Mouse (Mus musculus): Measurements from ENCODE around the gene Efcc1. TPM values are rescaled to one million over a fixed set of nuclear protein-coding genes. Genes with fewer than 3 reads are reported as not detected.
A peak's percentile ranks its signal among the peaks of the same experiment; 100 is the strongest.

Efcc1 gene
- polyA plus RNA-seq, 1 experiment from 2014 or later = 1.5 TPM

DNA sequence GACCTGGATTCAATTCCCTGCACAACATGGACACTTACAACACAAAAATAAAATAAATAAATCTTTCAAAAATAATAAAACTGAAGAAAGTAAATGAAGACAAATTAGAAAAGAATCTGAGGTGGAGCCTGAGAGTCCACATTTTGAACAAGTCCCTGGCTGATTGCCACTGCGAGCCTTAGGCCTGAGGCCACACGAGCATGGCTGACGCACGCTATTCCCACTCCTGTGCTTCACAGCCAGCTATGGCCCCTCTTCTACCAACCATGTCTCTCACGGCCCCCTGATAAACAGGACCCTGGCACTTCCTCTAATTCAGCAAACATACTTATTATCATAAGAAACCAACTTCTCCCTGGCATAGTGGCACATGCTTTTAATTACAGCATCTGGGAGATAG, 56.0 kb downstream of the Efcc1 start:
- 89% methylated on average over 5 of the region's 5 CpGs for WGBS
- Histone ChIP-seq H3K27me3 (no peaks in the 10 kb centered on the region), H3K27ac (no peak overlapping the region), H3K4me3 (replicated peaks) (no peak overlapping the region), H3K9me3 (replicated peaks) (no peaks in the 10 kb centered on the region), H3K9ac (no peak overlapping the region), H3K4me1 (peaks cover 21% of the 10 kb centered on the region), H3K36me3 (no peaks in the 10 kb centered on the region; the same call in 1 of the 2 replicates), H3K4me2 (no peak overlapping the region)
- ATAC-seq (replicated peaks; ENCODE audit: low FRiP score) = no peak

DNA sequence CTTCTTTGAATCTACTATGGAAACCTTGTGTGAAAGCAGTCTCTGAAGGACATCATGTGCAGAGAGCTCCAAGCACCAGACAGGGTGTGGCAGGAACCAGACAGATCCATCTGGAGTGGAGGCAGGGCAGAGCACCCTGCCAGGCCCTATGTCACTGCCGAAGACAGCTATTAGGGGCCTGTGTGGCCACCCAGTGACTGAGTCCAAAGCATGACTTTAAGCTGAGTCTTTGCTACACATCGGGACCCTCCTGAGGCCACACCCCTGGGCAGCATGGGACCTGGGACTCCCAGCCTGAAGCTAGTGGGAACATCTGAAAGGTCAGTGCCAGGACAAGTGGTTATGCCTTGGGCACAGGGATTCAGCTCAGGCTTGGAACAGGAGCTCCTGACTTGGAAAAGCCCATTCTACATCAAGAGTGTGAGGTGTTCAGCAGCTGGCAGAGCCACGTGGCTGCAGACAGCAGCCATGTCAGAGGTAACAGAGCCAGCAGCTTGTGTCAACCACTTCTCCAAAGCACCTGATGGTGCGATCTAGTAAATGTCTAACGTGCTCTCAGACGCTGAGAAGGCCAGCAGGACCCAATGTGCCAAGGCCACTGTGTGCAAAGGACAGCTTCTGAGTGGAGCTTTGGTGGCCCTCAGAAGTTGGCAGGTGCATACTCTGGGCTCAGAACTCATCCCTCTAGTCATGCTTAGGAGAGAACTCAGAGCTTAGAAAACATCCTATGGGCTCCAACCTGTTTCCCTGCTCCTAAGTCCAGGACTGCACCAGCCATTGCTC, 56.6 kb downstream of the Efcc1 start:
- no peak for ATAC-seq (replicated peaks; ENCODE audit: low FRiP score)
- Histone ChIP-seq H3K4me2 (no peak overlapping the region), H3K4me3 (replicated peaks) (no peak overlapping the region), H3K27me3 (no peaks in the 10 kb centered on the region), H3K9ac (no peak overlapping the region), H3K9me3 (replicated peaks) (no peaks in the 10 kb centered on the region), H3K4me1 (peaks cover 21% of the 10 kb centered on the region), H3K27ac (no peak overlapping the region), H3K36me3 (peaks cover 6% of the 10 kb centered on the region)
- WGBS = 74% methylated on average over 6 of the region's 6 CpGs

DNA sequence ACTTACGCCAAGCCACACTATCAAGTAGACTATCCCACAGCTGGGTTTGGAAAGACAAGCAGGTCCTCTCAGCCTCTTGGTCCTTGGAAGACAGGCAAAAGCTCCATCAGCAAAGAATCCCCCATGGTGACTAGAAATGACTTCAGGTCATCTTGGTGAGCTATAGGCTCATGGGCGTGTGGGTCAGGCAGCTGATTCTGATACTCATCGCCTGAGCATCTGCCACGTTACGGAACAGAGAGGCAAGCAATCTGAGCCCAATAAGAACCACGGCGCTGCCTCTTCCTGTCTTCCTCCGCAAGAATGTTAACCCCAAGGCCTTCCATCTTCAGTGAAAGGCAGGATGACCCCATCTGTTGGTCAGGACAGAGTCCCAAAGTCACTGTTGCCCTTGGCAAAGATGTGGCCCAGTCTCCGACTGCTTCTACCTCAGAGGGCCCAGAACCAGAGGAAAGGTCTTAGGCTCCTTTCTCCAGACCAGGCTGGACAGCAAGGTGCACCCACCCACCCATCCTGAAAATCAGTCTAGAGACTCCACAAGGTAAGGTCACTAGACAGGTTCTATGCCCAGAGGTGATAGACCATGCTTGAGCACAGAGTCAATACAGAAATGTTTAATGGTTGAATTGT, 57.7 kb downstream of the Efcc1 start:
- H3K27ac ChIP-seq = peak overlapping the region; percentile 45; the same call in 1 of the 2 replicates
- peaks cover 12% of the 10 kb centered on the region for H3K36me3 ChIP-seq
- no peaks in the 10 kb centered on the region for H3K27me3 ChIP-seq
- peaks cover 21% of the 10 kb centered on the region for H3K4me1 ChIP-seq
- no peak for ATAC-seq (replicated peaks; ENCODE audit: low FRiP score)
- H3K9me3 ChIP-seq (replicated peaks) = no peaks in the 10 kb centered on the region
- H3K4me2 ChIP-seq = no peak overlapping the region
- 91% methylated on average over 9 of the region's 9 CpGs for WGBS
- no peak overlapping the region for H3K4me3 ChIP-seq (replicated peaks)
- H3K9ac ChIP-seq = no peak overlapping the region

DNA sequence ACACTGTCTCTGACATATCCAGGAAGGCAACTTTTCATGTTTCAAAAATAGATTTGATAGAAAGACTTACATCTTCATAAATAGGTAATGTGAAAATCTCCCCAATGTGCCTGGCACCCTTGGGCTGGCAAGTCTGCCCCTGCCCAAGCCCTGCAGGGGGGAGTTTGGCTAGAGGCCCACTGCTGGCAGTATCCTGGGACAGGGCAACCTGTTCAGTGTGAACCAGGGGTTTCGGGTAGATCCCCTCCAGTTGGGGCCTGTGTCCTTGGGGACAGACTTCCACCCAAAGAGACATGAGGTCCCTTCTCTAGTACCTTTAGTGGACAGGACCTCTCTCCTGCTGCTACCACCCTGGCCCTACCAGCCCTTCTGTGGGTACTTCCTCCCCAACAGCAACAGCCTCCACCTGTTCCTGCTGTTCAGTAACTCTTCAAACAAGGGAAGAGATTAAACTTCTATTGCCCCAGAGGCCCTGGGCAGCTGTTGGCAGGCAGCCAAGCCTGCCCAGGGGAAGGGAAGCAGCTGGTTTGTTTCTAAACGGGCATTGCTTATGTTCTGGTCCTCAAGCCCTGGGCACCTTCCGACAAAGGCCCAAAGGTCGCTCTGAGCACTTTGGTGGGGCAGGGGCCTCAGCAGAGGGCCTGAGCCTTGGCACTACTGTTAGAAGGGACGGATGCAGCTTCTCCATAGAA, 58.4 kb downstream of the Efcc1 start:
- H3K27ac ChIP-seq = peak overlapping the region; percentile 45
- no peak overlapping the region for H3K4me2 ChIP-seq
- H3K9ac ChIP-seq = 0 out of 2 replicates have a peak overlapping the region, but pooled peaks have one; percentile 23
- peaks cover 21% of the 10 kb centered on the region for H3K4me1 ChIP-seq
- H3K27me3 ChIP-seq = no peaks in the 10 kb centered on the region
- H3K9me3 ChIP-seq (replicated peaks) = no peaks in the 10 kb centered on the region
- 33% methylated on average over 5 of the region's 5 CpGs for WGBS
- ATAC-seq (replicated peaks; ENCODE audit: low FRiP score) = peak; percentile 71
- H3K4me3 ChIP-seq (replicated peaks) = no peak overlapping the region
- H3K36me3 ChIP-seq = peaks cover 16% of the 10 kb centered on the region

DNA sequence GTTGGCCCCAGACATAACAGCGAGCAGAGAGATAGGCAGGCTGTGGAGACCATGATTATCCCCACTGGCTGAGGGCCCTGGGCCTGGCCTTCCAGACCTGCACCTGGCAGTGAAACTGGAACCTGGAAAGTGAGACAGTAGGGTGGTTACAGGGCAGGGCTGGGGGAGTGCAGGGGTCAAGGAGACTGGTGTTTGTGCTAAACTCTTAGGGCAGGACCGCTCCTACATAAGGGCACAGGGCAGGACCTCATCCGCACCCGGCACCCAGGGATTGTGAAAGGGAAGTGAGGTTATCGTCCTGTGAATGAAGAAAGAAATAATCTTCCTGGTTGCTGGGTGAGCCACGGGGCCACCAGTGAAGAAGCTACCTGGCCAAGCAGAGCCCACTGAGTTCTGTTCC, 59.1 kb downstream of the Efcc1 start:
- H3K4me3 ChIP-seq (replicated peaks) = no peak overlapping the region
- H3K27me3 ChIP-seq = no peaks in the 10 kb centered on the region
- peaks cover 21% of the 10 kb centered on the region for H3K36me3 ChIP-seq
- H3K27ac ChIP-seq = peak overlapping the region; percentile 45
- H3K4me2 ChIP-seq = no peak overlapping the region
- no peaks in the 10 kb centered on the region for H3K9me3 ChIP-seq (replicated peaks)
- WGBS = 67% methylated on average over 6 of the region's 6 CpGs
- peaks cover 21% of the 10 kb centered on the region for H3K4me1 ChIP-seq
- H3K9ac ChIP-seq = 0 out of 2 replicates have a peak overlapping the region, but pooled peaks have one; percentile 23
- 0 out of 2 replicates have a peak, but pooled peaks have one; percentile 3 for ATAC-seq (replicated peaks; ENCODE audit: low FRiP score)

DNA sequence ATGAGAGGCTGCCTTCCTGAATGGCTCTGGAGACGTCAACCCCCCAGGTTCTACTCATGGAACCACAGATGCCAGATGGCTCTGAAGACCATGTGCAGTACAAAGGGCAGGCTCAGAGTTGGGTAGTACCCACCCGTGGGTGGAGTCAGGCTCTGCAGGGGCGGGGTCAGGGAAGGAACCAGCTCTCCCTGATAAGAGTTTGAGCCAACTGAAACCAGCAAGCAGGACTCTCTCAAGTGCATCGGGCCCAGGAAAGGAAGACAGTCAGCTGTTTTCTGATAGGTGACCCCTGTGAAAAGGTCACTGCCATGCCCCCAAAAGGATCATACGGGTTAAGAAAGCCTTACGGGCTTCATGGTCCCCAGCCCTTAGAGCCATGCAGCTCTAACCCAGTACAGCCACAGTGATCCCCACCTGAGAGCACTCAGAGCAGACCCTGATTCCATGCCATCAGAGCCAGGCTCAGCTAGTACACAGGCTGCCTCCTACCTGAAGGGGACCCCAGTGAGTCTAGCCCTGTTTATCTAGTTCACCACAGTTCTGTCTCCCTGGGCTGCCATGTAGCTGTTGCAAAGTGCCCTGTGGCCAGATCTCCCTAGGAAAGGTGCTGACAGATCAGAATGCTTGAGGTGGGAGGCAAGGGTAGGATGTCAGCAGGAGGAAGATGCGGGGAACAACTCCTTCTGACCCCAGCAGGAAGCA, 60.3 kb downstream of the Efcc1 start:
- no peak; the same call in 1 of the 2 replicates for ATAC-seq (replicated peaks; ENCODE audit: low FRiP score)
- Histone ChIP-seq H3K4me3 (replicated peaks) (no peak overlapping the region), H3K27me3 (no peaks in the 10 kb centered on the region), H3K36me3 (peaks cover 21% of the 10 kb centered on the region), H3K4me2 (no peak overlapping the region), H3K4me1 (peaks cover 21% of the 10 kb centered on the region), H3K27ac (no peak overlapping the region), H3K9ac (no peak overlapping the region), H3K9me3 (replicated peaks) (no peaks in the 10 kb centered on the region)
- WGBS = 68% methylated on average over 7 of the region's 7 CpGs

DNA sequence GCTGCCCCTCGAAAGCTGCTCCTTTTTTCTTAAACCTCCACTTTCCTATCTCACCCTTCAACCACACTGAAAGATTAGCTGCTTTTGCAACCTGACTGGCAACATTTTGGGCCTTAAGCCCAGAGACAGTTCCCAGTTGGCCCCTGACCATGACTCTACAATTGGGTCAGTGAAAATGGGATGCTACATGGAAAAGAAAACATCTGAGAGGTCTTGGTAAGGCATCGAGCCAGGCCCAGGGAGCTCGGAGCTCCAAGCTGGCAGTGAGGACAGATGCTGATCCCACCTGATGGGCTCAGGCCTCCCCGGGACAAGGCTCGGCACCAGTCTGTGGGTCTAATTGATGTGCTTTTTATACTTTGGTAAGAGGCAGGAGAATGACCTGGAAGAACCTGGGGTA, 61.2 kb downstream of the Efcc1 start:
- Histone ChIP-seq H3K4me1 (peaks cover 21% of the 10 kb centered on the region), H3K36me3 (peaks cover 21% of the 10 kb centered on the region), H3K9ac (no peak overlapping the region), H3K27ac (no peak overlapping the region), H3K4me3 (replicated peaks) (no peak overlapping the region), H3K27me3 (no peaks in the 10 kb centered on the region), H3K4me2 (no peak overlapping the region), H3K9me3 (replicated peaks) (no peaks in the 10 kb centered on the region)
- no peak for ATAC-seq (replicated peaks; ENCODE audit: low FRiP score)
- 96% methylated on average over 5 of the region's 5 CpGs for WGBS

DNA sequence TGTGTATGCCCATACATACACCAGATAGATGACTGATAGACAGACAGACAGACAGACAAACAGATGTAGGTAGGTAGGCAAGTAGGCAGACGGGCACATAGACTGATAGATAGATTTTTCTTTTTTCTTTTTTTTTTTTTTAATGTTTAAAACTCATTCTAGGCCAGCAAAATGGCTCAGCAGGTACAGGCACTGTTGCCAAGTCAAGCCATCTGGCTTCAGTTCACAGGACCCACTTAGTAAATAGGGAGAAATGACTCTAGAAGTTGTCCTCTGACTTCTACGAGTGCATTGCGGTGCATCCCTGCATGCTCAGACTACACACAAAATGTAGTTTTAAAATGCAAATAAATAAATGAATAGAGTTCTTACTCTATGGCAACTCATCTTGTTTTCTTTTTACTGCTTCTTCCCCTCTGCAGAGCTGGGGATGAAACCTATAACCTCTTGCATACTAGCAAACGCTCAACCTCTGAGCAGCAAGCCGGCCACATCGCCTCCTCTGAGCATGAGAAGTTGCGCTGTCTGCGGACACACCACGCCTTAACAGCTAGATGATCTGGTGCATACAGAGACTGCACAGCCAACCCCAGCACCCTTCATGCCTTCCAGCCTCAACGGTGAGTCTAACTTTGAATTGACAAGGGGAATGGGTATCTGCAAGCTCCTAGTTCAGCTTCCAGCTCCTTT, 63.3 kb downstream of the Efcc1 start:
- H3K27ac ChIP-seq = no peak overlapping the region

DNA sequence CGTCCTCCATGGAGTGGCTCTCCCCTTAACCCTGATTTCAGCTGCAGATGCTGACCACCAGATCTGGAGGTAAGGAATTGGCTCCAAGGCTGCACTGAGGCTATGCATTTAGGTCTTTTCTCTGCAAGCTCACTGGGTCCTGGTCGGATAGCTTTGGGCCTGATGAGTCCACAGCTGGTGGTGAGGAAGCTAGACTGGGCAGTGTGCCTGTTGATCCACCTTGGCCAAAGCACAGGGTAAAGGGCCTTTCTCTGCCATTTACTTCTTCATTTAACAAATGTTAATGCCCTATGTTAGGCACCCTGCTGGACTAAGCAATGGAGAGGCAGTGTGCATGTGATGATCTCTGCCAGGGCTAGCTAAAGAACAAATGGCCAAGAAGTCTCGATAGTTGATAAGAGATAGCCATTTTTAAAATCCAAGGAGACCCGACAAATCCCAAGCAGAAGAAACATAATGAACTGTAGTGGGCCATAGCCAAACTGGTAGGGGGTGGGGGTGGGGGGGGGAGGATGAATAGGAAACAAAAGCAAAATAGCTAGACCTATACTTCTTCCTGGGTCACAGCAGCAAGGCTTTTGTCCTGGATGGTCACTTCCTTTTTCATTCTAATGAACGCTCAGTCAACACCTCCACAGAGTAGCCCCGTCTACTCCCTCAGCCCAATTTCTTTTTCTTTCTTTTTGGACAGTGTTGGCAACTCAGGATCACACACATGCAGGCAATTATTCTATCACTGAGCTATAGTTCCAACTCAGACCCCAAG, 64.9 kb downstream of the Efcc1 start:
- Histone ChIP-seq H3K36me3 (peaks cover 21% of the 10 kb centered on the region), H3K27ac (no peak overlapping the region), H3K27me3 (no peaks in the 10 kb centered on the region), H3K4me2 (no peak overlapping the region), H3K4me1 (peaks cover 16% of the 10 kb centered on the region), H3K9me3 (replicated peaks) (no peaks in the 10 kb centered on the region), H3K4me3 (replicated peaks) (no peak overlapping the region), H3K9ac (no peak overlapping the region)
- no peak for ATAC-seq (replicated peaks; ENCODE audit: low FRiP score)
- 81% methylated on average over 6 of the region's 6 CpGs for WGBS

More for the DNA sequence above, 63.3 kb downstream of the Efcc1 start:
- Histone ChIP-seq H3K36me3 (peaks cover 21% of the 10 kb centered on the region), H3K9ac (no peak overlapping the region), H3K4me2 (no peak overlapping the region), H3K4me3 (replicated peaks) (no peak overlapping the region), H3K4me1 (peaks cover 32% of the 10 kb centered on the region), H3K9me3 (replicated peaks) (no peaks in the 10 kb centered on the region), H3K27me3 (no peaks in the 10 kb centered on the region)
- ATAC-seq (replicated peaks; ENCODE audit: low FRiP score) = no peak
- WGBS = 93% methylated on average over 10 of the region's 10 CpGs

DNA sequence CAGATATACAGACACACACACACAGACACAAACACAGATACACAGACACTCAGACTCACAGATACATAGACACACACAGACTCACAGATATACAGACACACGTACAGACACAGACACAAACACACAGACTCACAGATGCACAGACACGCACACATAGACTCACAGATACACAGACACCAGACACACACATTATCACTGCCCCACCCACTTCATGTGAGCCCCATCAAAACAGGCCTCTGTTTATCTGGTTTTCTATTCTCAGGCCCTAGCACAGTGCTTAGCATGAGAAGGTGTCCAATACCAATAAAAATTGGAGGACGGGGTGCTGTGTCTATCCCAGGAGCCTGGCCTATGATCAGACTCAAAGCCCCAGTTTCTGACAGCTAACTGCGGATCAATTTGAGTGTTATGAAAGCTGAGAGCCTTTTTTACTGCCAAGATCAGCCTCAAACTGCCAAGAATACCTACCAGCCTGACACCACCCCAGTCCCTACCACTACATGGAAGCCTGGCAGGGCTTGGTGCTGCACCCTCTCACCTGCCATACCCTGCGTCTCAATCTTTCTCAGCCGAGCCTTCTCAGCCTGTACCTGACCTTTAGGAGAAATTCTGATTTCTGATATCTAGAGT, 65.7 kb downstream of the Efcc1 start:
- no peak overlapping the region for H3K27ac ChIP-seq
- H3K36me3 ChIP-seq = peaks cover 21% of the 10 kb centered on the region
- WGBS = 86% methylated on average over 6 of the region's 6 CpGs
- H3K27me3 ChIP-seq = no peaks in the 10 kb centered on the region
- H3K4me3 ChIP-seq (replicated peaks) = no peak overlapping the region
- ATAC-seq (replicated peaks; ENCODE audit: low FRiP score) = peak; percentile 59; the same call in 1 of the 2 replicates
- no peak overlapping the region for H3K4me2 ChIP-seq
- peaks cover 11% of the 10 kb centered on the region for H3K4me1 ChIP-seq
- H3K9me3 ChIP-seq (replicated peaks) = no peaks in the 10 kb centered on the region
- H3K9ac ChIP-seq = no peak overlapping the region
